Mouse (Mus musculus): ENCODE results near the gene Cnr2.

- TF ChIP-seq CTCF (IDR thresholded peaks at IDR 0.05; ENCODE audit: control insufficient read depth, insufficient read depth, insufficient replicate concordance, low read depth, low read length) (no peak), POLR2A (IDR thresholded peaks at IDR 0.05; ENCODE audit: control insufficient read depth, low read depth, low read length) (no peak)
Measured at GRCm38 (mm10) chr4:135912164-135912563, 17.0 kb downstream of the Cnr2 start.
